Mouse (Mus musculus): ENCODE measurements around the gene Ccdc12.

DNA sequence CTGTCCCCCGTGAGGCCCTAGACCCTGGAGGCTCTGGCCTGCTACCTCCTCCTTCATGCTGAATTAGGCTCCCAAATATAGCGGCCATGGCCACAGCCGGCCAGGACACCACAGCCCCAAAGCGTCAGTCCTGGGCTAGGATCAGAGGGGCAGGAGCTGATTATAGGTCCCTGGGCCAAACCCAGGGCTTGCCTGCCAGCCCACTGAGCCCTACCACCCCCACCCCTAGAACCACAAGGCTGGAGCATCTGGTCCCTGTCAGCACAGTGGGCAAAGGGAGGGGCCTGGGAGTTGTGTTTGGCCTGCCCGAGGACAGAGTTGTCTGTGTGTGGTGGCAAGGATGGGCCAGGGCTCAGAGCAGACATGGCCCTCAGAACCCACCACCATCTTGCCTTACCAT is 101.5 kb downstream of the Ccdc12 start:
- TF ChIP-seq CTCF (IDR thresholded peaks at IDR 0.05) (no peak), EP300 (IDR thresholded peaks at IDR 0.05) (no peak)

Data from lung, postnatal 0 days (tissue).